Mouse (Mus musculus) hindbrain, embryonic 15.5 days (tissue): ENCODE data around the gene Tekt4. TPM values are rescaled to one million over a fixed set of nuclear protein-coding genes. Genes with fewer than 3 reads are reported as not detected.

Experiments used
- ATAC-seq: fragments of 200-750 bp; cut with Nextera tagmentation; 2 replicates; pipeline ENCODE4 v1.8.0; 2017; ENCODE audit warnings: low read depth, moderate number of reproducible peaks, moderate TSS enrichment; ENCODE audit not compliant: low FRiP score
- H3K27ac ChIP-seq: fragments of 300-500 bp; sonication (generic); replicated peaks from 2 replicates; pipeline ENCODE4 v1.5.1; 2015; ENCODE audit warnings: mild to moderate bottlenecking, inconsistent platforms
- H3K27me3 ChIP-seq: fragments of 300-500 bp; sonication (generic); 2 replicates; pipeline ENCODE4 v1.6.1; 2015; ENCODE audit warnings: control low read depth, inconsistent platforms
- H3K36me3 ChIP-seq: fragments of 300-500 bp; sonication (generic); 2 replicates; pipeline ENCODE4 v1.6.1; 2015; ENCODE audit warnings: control low read depth, inconsistent platforms
- H3K4me1 ChIP-seq: fragments of 300-500 bp; sonication (generic); replicated peaks from 2 replicates; pipeline ENCODE4 v1.6.1; 2015; ENCODE audit warnings: control low read depth, inconsistent platforms
- H3K4me2 ChIP-seq: fragments of 300-500 bp; sonication (generic); 2 replicates; pipeline ENCODE4 v1.6.1; 2015; ENCODE audit warnings: moderate library complexity, mild to moderate bottlenecking, inconsistent platforms
- H3K4me3 ChIP-seq: fragments of 300-500 bp; sonication (generic); 2 replicates; pipeline ENCODE4 v1.5.1; 2015; ENCODE audit warnings: mild to moderate bottlenecking, inconsistent platforms
- H3K9ac ChIP-seq: fragments of 300-500 bp; sonication (generic); 2 replicates; pipeline ENCODE4 v1.6.1; 2015; ENCODE audit warnings: inconsistent platforms
- H3K9me3 ChIP-seq: fragments of 300-500 bp; sonication (generic); 2 replicates; pipeline ENCODE4 v1.6.1; 2016; ENCODE audit warnings: control low read depth, inconsistent platforms
- WGBS: fragments of 180-500 bp; shearing (Covaris S2); methylation state at CpG from one replicate; pipeline ENCODE4 v1.1.7; 2015; 5-methylcytosine and 5-hydroxymethylcytosine counted together
- polyA plus RNA-seq: library from polyadenylated mRNA; unstranded; fragments of >200 nt; fragmentation: Nextera tagmentation; extraction: Ambion mirVana; gene quantifications from 2 replicates; pipeline ENCODE4 v1.2.1, GENCODE M21; 2015

Gene Tekt4
- polyA plus RNA-seq, 1 experiment from 2014 or later = 1.1 TPM

DNA sequence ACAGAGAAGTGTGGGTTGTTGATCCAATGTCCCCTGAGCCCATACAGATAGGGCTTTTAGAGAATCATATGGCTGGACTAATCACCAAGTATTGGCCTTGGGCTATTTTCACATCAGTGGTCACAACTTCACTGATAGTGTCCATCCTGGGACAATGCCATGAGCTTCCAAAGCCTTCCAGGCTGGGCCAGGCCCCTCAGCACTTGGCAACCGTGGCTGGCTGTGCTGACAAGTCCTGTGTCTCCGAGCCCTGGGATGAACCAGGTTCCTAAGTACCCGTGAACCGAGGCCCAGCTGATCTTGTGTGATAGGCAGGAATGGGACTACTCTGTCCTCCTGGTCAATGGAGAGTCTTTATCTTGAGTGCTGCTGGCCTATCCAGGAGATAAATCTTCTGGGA is 9.7 kb downstream of the Tekt4 start:
- no peak for ATAC-seq
- Histone ChIP-seq H3K27ac (no peak overlapping the region), H3K4me3 (no peak overlapping the region), H3K27me3 (no peaks in the 10 kb centered on the region), H3K4me2 (no peak overlapping the region), H3K9ac (no peak overlapping the region), H3K9me3 (no peaks in the 10 kb centered on the region), H3K36me3 (no peaks in the 10 kb centered on the region), H3K4me1 (peaks cover 8% of the 10 kb centered on the region; the same call in 1 of the 2 replicates)
- 85% methylated on average over 4 of the region's 4 CpGs for WGBS

DNA sequence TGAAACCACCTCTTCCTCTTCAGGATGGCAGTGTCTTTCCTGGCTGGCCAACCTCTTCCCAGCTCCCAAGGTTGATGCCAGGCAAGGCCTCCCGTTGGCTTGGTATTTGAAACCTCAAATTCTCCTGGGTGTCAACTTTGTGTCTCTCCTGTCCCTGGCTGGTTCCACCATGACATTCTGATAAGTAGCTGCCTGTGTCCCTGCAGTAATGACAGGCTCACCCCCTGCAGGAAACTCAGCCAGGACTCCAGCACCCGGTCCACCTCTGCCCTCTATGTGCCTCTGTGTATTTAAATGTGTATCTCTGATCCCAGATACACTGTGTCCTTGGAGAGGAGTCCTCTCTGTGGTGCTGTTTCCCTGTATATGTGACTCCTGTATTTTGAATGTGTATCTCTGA is 11.8 kb downstream of the Tekt4 start:
- no peak for ATAC-seq
- Histone ChIP-seq H3K9ac (no peak overlapping the region), H3K36me3 (no peaks in the 10 kb centered on the region), H3K27ac (no peak overlapping the region), H3K4me2 (no peak overlapping the region), H3K9me3 (no peaks in the 10 kb centered on the region), H3K4me3 (no peak overlapping the region), H3K4me1 (peaks cover 11% of the 10 kb centered on the region), H3K27me3 (no peaks in the 10 kb centered on the region; the same call in 1 of the 2 replicates)
- WGBS = 98% methylated on average over 2 of the region's 2 CpGs

DNA sequence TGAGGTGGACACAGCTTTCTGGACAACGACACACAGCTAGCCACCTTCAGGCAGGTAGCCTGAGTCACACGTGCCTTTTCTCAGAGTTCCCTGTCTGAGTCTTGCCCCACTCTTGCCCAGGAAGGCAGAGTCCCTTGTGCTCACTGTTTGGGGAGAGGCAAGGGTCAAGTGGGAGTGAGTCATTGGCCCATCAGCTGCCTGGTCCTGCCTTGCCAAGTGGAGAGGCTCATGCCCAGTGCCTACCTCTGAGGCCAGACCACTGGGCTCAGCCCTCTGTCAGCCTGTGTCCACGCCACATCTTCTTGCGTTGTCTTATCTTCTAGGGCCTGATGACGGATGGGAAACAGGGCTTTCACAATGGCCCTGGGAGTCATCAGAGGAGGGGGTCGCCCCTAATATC is 13.4 kb downstream of the Tekt4 start:
- H3K4me1 ChIP-seq = peaks cover 10% of the 10 kb centered on the region
- ATAC-seq = no peak
- 78% methylated on average over 6 of the region's 6 CpGs for WGBS

DNA sequence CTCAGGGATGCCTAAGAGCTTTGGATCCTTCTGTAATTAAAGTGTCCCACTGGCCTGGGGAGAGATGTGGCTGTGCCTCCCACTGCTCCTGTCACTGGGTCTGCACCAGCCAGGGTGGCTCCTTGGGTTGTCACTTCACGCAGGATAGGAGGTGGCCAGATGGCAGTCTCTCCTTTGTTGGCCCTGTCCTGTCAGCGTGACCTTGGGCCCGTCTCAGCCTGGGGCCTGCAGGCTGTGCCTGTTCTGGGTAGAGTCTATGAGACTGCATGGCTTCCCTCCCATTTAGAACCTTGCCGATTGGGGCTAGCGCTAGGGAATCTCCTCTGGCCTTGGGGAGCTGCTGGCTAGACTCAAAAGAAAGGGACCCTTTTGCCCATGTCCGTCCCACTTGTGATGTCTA is 13.9 kb downstream of the Tekt4 start:
- Histone ChIP-seq H3K36me3 (no peaks in the 10 kb centered on the region), H3K4me3 (no peak overlapping the region), H3K4me1 (peaks cover 8% of the 10 kb centered on the region), H3K4me2 (no peak overlapping the region), H3K9ac (no peak overlapping the region), H3K27me3 (peaks cover 8% of the 10 kb centered on the region), H3K27ac (no peak overlapping the region), H3K9me3 (no peaks in the 10 kb centered on the region)
- 63% methylated on average over 6 of the region's 6 CpGs for WGBS
- ATAC-seq = no peak

More for the DNA sequence above, 13.4 kb downstream of the Tekt4 start:
- H3K27me3 ChIP-seq = peaks cover 3% of the 10 kb centered on the region
- no peak overlapping the region for H3K27ac ChIP-seq
- no peak overlapping the region for H3K4me3 ChIP-seq
- no peaks in the 10 kb centered on the region for H3K36me3 ChIP-seq
- H3K9ac ChIP-seq = no peak overlapping the region
- no peaks in the 10 kb centered on the region for H3K9me3 ChIP-seq
- H3K4me2 ChIP-seq = no peak overlapping the region

DNA sequence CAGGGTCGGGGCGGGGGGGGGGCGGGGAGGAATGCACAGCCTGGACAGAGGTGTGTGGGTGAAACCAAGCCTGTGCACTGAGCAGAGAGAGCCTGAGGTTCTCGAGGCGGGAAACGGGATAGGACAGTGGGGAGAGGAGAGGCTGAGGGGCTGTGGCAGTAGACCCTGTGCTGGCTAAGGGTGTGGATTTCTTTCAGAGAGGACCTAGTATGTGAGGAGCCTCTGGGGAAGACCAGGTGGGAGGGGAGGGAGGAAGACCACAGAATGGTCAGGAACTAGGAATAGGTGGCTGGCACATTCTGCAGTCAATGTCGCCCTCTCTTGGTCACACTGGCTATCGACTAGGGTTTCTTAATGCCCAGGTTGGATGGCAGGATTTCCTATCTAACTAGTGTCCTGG is 15.4 kb downstream of the Tekt4 start:
- H3K4me1 ChIP-seq = peaks cover 13% of the 10 kb centered on the region
- no peak overlapping the region for H3K4me3 ChIP-seq
- H3K27me3 ChIP-seq = peaks cover 11% of the 10 kb centered on the region
- no peaks in the 10 kb centered on the region for H3K36me3 ChIP-seq
- peak; percentile 46; the same call in 1 of the 2 replicates for ATAC-seq
- H3K4me2 ChIP-seq = no peak overlapping the region
- no peak overlapping the region for H3K27ac ChIP-seq
- 34% methylated on average over 8 of the region's 8 CpGs for WGBS
- H3K9me3 ChIP-seq = no peaks in the 10 kb centered on the region
- H3K9ac ChIP-seq = 0 out of 2 replicates have a peak overlapping the region, but pooled peaks have one; percentile 10

DNA sequence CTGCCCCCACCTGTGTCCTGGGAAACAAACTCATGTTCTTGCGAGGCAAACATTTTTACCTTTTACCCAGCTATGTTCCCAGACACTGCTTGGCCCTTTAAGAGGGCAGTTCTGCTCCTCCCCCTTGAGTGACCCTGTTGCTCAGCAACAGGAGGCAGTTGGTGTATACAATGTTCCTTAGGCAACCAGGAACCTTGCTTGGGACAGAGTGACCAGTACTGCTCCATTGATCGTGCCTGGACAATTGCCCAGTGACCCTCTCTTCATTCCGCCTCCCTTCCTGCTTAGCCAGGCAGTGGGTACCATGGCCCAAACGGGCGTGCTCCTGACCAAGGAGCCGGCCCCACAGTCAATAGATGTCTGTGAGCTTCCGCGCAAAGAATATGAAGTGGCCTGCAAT is 17.0 kb downstream of the Tekt4 start:
- Histone ChIP-seq H3K4me1 (peaks cover 18% of the 10 kb centered on the region), H3K9ac (no peak overlapping the region), H3K4me3 (no peak overlapping the region), H3K36me3 (no peaks in the 10 kb centered on the region), H3K9me3 (no peaks in the 10 kb centered on the region), H3K27me3 (peaks cover 17% of the 10 kb centered on the region), H3K4me2 (peak overlapping the region; percentile 16; the same call in 1 of the 2 replicates), H3K27ac (no peak overlapping the region; the same call in 1 of the 2 replicates)
- 26% methylated on average over 8 of the region's 8 CpGs for WGBS
- ATAC-seq = peak; percentile 55; the same call in 1 of the 2 replicates

DNA sequence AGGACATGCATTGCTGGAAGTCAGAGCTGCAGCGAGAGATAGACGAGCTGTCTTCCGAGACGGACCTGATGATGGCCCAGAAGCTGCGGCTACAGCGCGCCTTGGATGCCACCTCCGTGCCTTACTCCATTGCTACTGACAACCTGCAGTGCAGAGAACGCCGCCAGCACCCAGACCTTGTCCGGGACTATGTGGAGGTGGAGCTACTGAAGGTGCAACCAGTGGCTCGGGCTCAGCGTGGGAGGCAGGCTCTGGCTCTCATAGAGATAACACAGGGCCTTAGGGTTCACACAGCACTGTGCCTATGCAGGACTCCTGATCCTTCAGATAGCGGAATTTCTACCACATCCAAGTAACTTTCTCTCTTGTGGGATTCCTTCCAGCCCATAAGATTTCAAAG is 17.6 kb downstream of the Tekt4 start:
- Histone ChIP-seq H3K36me3 (no peaks in the 10 kb centered on the region), H3K4me2 (peak overlapping the region; percentile 16; the same call in 1 of the 2 replicates), H3K4me3 (no peak overlapping the region), H3K9ac (no peak overlapping the region), H3K27ac (no peak overlapping the region; the same call in 1 of the 2 replicates), H3K9me3 (no peaks in the 10 kb centered on the region), H3K4me1 (peaks cover 19% of the 10 kb centered on the region), H3K27me3 (peaks cover 17% of the 10 kb centered on the region)
- no peak for ATAC-seq
- WGBS = 56% methylated on average over 14 of the region's 14 CpGs

DNA sequence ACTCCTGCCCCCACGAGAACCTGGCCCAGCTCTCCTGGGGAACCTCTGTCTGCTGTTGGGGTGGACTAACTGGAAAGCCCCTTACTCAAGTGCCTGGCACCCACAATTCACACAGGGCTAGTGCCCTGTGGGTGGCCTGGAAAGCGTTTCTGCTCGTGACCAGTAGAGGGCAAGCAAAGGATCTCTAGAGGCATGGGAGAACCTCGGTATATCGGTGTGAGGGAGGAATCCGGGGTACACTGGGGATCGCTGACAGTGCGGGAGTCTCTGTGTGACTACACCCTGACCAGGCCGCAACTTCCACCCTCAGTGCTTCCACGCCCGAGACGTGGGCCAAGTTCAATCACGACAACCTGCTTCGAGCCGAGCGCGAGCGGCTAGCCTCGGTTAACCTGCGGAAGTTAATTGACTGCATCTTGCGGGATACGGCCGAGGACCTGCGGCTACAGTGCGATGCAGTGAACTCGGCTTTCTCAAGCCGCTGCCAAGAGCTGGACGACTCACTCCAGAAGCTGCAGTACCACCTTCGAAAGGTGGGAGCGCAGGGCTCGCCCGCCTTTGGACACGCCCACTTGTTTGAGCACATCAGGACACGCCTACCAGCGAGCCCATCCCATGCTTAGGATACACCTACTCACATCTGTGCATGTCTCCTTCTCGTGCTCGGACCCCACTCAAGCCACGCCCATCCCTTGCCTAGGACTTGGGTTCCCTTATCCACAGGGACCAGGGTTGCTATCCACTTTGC is 20.1 kb downstream of the Tekt4 start:
- H3K4me3 ChIP-seq = peak overlapping the region; percentile 38

DNA sequence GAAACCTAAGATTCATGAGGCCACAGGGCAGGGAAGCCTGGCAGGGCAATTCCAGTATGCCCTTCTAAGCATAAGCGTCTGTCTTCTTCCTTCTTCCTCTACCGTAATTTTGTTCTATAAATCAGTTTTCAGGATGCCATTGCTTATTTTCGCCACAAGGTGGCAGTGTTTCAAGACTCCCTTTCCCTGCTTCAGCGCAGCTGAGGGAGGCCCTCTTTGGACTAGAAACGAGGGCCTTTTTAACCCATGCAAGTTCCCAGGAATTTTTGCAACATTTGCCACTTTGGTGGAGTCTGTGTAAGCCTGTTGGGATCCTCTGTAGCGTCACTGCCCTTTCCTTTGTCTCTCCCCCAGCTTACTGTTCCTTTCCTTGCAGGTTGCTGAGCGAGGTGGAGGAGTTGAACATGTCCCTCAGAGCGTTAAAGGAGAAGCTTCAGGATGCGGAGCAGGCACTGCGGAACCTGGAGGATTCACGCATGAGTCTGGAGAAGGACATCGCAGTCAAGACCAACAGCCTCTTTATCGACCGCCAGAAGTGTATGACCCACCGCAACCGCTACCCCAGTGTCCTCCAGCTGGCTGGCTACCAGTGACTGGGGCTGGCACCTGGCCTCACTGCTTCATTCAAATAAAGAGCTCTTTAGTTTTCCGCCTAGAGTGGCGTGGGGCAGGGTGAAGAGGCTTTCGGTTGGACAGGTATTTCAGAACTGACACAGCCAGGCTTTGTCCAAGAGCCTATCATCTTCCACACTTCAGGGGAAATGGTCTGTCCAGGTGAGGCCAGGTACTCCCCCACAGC is 21.7 kb downstream of the Tekt4 start:
- no peaks in the 10 kb centered on the region for H3K9me3 ChIP-seq
- no peak overlapping the region for H3K27ac ChIP-seq
- 38% methylated on average over 19 of the region's 19 CpGs for WGBS
- no peak for ATAC-seq
- H3K36me3 ChIP-seq = no peaks in the 10 kb centered on the region
- H3K9ac ChIP-seq = no peak overlapping the region
- H3K4me1 ChIP-seq = peaks cover 17% of the 10 kb centered on the region
- no peak overlapping the region for H3K4me2 ChIP-seq
- peaks cover 21% of the 10 kb centered on the region for H3K27me3 ChIP-seq
- no peak overlapping the region for H3K4me3 ChIP-seq

More for the DNA sequence above, 20.1 kb downstream of the Tekt4 start:
- H3K36me3 ChIP-seq = no peaks in the 10 kb centered on the region
- no peaks in the 10 kb centered on the region for H3K9me3 ChIP-seq
- H3K4me1 ChIP-seq = peaks cover 19% of the 10 kb centered on the region
- WGBS = 2% methylated on average over 38 of the region's 38 CpGs
- H3K27me3 ChIP-seq = peaks cover 21% of the 10 kb centered on the region
- ATAC-seq = 0 out of 2 replicates have a peak, but pooled peaks have one; percentile 28
- H3K27ac ChIP-seq = no peak overlapping the region
- peak overlapping the region; percentile 79 for H3K4me2 ChIP-seq
- H3K9ac ChIP-seq = peak overlapping the region; percentile 40

DNA sequence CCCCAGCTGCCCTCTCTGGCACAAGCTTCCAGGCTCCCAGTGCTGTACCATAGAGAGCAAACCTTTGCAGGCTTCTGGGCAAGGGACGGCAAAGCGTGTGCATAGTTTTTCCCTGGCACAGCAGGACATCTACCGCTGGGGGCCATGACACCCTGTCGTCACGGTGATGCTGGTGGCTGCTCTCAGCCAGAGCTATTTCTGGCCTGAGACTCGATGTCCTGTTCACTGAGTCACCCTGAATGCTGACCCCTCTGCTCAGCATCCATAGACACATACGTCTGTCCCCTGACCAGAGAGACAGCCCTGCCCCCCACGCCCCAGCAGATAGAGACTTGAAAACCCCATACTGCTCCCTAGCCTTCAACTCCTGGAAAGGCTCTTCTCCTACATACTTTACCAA is 25.7 kb downstream of the Tekt4 start:
- H3K27me3 ChIP-seq = peaks cover 9% of the 10 kb centered on the region; the same call in 1 of the 2 replicates
- no peak overlapping the region for H3K27ac ChIP-seq
- H3K4me1 ChIP-seq = peaks cover 5% of the 10 kb centered on the region; the same call in 1 of the 2 replicates
- no peak for ATAC-seq
- H3K9ac ChIP-seq = no peak overlapping the region
- no peaks in the 10 kb centered on the region for H3K36me3 ChIP-seq
- H3K4me2 ChIP-seq = no peak overlapping the region
- 37% methylated on average over 8 of the region's 8 CpGs for WGBS
- H3K4me3 ChIP-seq = no peak overlapping the region
- H3K9me3 ChIP-seq = no peaks in the 10 kb centered on the region

DNA sequence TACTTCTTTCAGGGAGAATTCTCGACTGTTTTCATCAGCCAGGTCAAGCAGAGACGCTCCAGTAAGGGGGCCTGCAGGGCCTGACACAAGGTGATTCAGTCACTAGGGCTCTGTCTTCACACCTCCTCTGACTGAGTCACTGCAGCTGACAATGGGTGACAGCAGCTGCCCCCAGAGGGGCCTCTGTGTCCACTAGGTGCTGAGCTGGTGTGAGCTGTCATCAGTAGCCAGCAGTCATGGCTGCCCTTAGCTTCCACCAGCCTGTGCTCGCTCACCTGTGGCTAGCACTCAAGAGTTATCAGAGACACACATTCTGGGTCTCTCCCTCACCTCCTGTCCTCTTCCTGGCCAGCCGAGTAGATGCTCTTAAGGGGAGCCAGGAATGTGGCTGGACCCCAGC is 26.4 kb downstream of the Tekt4 start:
- WGBS = 68% methylated on average over 4 of the region's 4 CpGs
- ATAC-seq = no peak

DNA sequence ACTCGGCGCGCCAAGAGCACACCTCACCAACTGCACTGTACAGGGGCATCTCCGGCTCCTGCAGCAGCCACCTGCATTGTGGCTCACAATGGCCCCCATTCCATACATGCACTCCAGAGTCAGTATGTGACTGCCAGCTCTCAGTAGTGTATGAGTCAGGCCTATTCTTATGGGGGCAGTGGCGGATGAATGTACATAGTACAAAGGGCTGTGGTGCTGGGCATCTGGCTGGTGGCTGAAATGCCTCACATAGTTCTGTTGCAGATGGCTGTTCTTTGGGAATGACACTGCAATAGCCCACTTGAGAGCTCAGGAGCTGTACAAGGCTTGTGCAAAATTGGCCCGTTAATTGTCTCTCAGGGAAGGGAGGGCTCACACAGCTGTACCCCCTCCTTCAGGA is 27.7 kb downstream of the Tekt4 start:
- WGBS = 84% methylated on average over 6 of the region's 6 CpGs
- no peaks in the 10 kb centered on the region for H3K4me1 ChIP-seq
- H3K27ac ChIP-seq = no peak overlapping the region
- no peaks in the 10 kb centered on the region for H3K36me3 ChIP-seq
- no peaks in the 10 kb centered on the region for H3K9me3 ChIP-seq
- no peak overlapping the region for H3K9ac ChIP-seq
- H3K4me2 ChIP-seq = no peak overlapping the region
- ATAC-seq = no peak
- H3K4me3 ChIP-seq = no peak overlapping the region
- peaks cover 4% of the 10 kb centered on the region; the same call in 1 of the 2 replicates for H3K27me3 ChIP-seq

More for the DNA sequence above, 26.4 kb downstream of the Tekt4 start:
- H3K4me3 ChIP-seq = no peak overlapping the region
- no peaks in the 10 kb centered on the region for H3K36me3 ChIP-seq
- no peak overlapping the region for H3K9ac ChIP-seq
- no peak overlapping the region for H3K4me2 ChIP-seq
- H3K27me3 ChIP-seq = peaks cover 4% of the 10 kb centered on the region; the same call in 1 of the 2 replicates
- H3K9me3 ChIP-seq = no peaks in the 10 kb centered on the region
- peaks cover 5% of the 10 kb centered on the region; the same call in 1 of the 2 replicates for H3K4me1 ChIP-seq
- no peak overlapping the region for H3K27ac ChIP-seq
